Mouse (Mus musculus): ENCODE results near the gene Samd1.

DNA sequence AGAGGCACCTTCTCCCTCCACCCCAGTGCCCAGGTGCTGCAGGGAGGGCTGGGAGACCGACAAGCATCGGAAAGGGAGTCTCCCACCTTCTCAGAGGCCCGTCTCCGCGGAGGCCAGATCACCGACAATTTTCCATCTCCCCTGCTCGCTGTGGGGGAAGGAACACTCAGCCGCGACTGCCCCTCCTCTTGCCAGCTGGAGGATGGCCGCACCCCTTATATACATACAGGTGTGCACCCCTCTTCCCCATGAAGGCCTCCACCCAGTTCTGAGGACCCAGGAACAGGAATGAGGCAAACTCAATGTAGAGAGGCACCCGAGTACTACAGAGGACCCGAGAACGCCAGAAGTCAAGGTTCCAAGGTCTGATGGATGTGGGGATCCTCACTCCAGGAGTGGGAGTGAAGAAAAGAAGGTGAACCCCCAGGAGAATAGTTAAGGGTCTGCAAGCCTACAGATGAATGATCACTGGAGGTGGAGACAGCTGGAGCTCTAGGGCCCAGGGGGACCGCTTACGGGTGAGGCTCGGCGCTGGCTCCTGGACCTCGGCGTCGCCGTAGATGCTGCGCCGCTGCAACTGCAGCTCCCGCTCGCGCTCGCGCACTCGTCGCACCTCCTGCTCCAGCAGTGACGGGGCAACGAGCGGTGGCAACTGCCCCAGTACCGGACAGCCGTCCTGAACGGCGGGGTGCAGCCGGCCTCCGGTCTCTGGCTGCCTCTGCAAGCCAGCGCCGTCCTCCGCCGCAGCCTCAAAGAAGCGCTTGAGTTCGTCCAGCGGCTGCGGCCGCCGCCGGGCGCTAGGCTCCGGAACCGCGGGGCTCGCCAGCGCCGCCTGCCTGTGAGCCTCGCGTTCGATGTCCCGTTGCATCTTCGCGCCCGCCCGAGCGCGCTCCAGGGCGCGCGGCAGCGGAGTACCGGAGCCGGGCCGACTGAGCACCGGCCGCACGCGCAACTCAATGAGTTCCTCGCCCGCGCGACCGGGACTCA is 13.4 kb downstream of the Samd1 start:
- TF ChIP-seq POLR2A (IDR thresholded peaks at IDR 0.05; ENCODE audit: low read depth, low read length) (no peak), CTCF (IDR thresholded peaks at IDR 0.05; ENCODE audit: extremely low read depth, insufficient read depth, insufficient read length, insufficient replicate concordance) (peak; percentile 60)
